Mouse (Mus musculus): ENCODE data around the gene Polr3h. TPM values are rescaled to one million over a fixed set of nuclear protein-coding genes. Genes with fewer than 3 reads are reported as not detected.
"Not testable (repeated sequence)": the region's sequence is repeated elsewhere in the genome, so short reads cannot be mapped to it uniquely, and the experiment has no call there.

Polr3h gene
- polyA plus RNA-seq (2015; fragmentation: Nextera tagmentation; extraction: Ambion mirVana): 81.5 and 83.1 TPM in 2 replicates

DNA sequence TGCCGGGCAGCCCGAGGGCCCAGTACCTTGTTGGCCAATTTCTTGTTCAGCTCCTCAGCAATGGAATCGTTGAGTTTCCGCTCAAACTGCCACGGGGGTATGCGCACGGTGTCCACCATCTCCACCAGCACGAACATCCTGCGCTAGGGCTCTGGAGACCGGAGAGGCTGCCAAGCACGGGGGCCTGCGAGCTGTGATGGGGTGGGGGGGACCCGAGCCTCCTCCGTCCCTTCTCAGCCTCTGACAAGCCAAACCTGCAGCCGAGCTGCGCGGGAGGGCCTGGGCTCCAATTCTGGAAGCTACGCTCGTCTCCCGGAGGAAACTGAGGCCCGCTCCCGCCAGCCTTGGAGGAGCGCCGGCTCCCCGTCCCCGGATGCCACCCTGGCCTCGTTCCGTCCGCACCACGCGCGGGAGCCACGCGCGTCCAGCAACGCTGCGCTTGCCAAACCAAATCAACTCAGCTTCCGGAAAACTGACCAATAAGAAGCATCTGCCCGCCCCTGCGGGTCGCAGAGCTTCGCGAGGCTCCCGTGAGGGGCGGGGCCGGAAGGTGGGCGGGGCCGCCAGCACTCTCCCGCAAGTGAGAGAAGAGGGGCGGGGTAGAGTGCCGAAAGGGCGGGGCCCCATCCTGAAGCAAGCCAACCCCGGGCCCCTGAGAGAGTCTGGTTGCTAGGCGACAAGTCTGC is at the start of gene Polr3h:
Gene Polr3h (minus strand): TSS at position 481 of the 686 bp plus-strand sequence.
- H3K36me3 ChIP-seq (replicated peaks): no peaks in the 10 kb centered on the region
- H3K4me1 ChIP-seq: peaks cover 46% of the 10 kb centered on the region
- H3K27ac ChIP-seq: peak within 1 kb of the TSS; percentile 84
- peak; percentile 95 for ATAC-seq (replicated peaks)
- H3K4me2 ChIP-seq: peak within 1 kb of the TSS; percentile 85
- peak within 1 kb of the TSS; percentile 55 for H3K4me3 ChIP-seq
- under 1% methylated on average over 54 of the region's 54 CpGs for WGBS
- no peaks in the 10 kb centered on the region for H3K9me3 ChIP-seq
- H3K9ac ChIP-seq: peak within 1 kb of the TSS; percentile 51
- H3K27me3 ChIP-seq (replicated peaks): no peaks in the 10 kb centered on the region

DNA sequence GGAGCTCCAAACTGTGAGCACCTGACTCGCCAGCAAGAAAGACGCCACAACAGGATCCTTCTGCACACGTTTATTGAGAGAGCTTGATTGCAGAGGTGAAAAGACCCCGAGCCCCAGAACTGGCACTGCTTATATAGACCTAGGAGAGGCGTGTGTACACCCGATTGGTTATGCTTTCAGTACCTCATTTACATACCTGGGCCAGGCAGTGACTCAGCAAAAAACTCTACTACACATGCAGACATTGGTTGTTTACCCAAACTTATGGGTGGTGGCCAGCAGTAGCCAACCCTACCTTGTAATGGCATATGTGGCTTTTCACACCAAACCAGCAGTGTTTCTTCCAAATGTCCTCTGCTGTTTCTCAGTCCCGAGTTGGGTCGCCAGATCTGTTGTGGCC is 49.1 kb upstream of the Polr3h start:
- WGBS: 89% methylated on average over 8 of the region's 8 CpGs
- ATAC-seq (replicated peaks); H3K36me3 ChIP-seq (replicated peaks): not testable (repeated sequence)

GRCm38 (mm10) chr15:81970498-81970897 is 44.5 kb upstream of the Polr3h start:
- not testable (repeated sequence) for H3K9me3 ChIP-seq; H3K4me1 ChIP-seq; H3K27ac ChIP-seq; H3K9ac ChIP-seq; H3K4me3 ChIP-seq; H3K4me2 ChIP-seq; H3K27me3 ChIP-seq (replicated peaks); H3K36me3 ChIP-seq (replicated peaks); ATAC-seq (replicated peaks)
- WGBS: 80% methylated on average over 4 of the region's 4 CpGs

More for the DNA sequence above, 49.1 kb upstream of the Polr3h start:
- not testable (repeated sequence) for H3K4me1 ChIP-seq; H3K27me3 ChIP-seq (replicated peaks); H3K4me3 ChIP-seq; H3K27ac ChIP-seq; H3K9me3 ChIP-seq; H3K9ac ChIP-seq; H3K4me2 ChIP-seq

GRCm38 (mm10) chr15:81969635-81970034 is 43.6 kb upstream of the Polr3h start:
- not testable (repeated sequence) for H3K9ac ChIP-seq; H3K4me2 ChIP-seq; H3K4me3 ChIP-seq; H3K36me3 ChIP-seq (replicated peaks); H3K9me3 ChIP-seq; ATAC-seq (replicated peaks); H3K27ac ChIP-seq; H3K27me3 ChIP-seq (replicated peaks); H3K4me1 ChIP-seq
- 69% methylated on average over 6 of the region's 6 CpGs for WGBS

- H3K27ac ChIP-seq: no peak overlapping the region
- 0 out of 2 replicates have a peak, but pooled peaks cover 2% of the 10 kb centered on the region for H3K9me3 ChIP-seq
- no peaks in the 10 kb centered on the region for H3K36me3 ChIP-seq (replicated peaks)
- 79% methylated on average over 7 of the region's 7 CpGs for WGBS
- H3K9ac ChIP-seq: no peak overlapping the region
- no peak overlapping the region for H3K4me2 ChIP-seq
- no peaks in the 10 kb centered on the region for H3K27me3 ChIP-seq (replicated peaks)
- H3K4me1 ChIP-seq: no peaks in the 10 kb centered on the region
- no peak overlapping the region for H3K4me3 ChIP-seq
- ATAC-seq (replicated peaks): no peak
These were observed 43.1 kb upstream of the Polr3h start for GRCm38 (mm10) chr15:81969173-81969572.

GRCm38 (mm10) chr15:81968447-81968846 is 42.4 kb upstream of the Polr3h start:
- no peaks in the 10 kb centered on the region for H3K27me3 ChIP-seq (replicated peaks)
- H3K4me3 ChIP-seq: no peak overlapping the region
- no peaks in the 10 kb centered on the region for H3K4me1 ChIP-seq
- H3K4me2 ChIP-seq: no peak overlapping the region
- no peak overlapping the region for H3K9ac ChIP-seq
- no peak for ATAC-seq (replicated peaks)
- H3K9me3 ChIP-seq: 0 out of 2 replicates have a peak, but pooled peaks cover 2% of the 10 kb centered on the region
- no peak overlapping the region for H3K27ac ChIP-seq
- H3K36me3 ChIP-seq (replicated peaks): no peaks in the 10 kb centered on the region
- 80% methylated on average over 2 of the region's 2 CpGs for WGBS

DNA sequence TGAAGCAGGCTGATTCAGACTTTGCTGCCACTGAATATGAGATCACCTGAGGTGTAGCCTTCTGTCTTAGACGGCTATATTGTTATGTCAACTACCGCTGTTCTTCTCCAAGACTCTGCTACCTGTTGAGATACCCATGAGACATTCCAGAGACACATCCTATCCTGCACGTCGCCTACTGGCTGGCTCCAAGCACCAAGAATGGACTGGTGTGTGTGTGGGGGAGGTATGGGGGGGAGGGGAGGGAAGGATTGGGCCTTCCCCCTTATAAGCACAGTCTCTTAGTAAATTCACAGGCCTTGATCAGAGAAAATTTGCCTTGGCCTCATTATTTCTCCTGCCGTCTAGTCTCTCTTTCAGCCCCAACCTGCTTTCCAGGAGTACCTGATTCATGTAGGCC is 41.8 kb upstream of the Polr3h start:
- Histone ChIP-seq H3K9me3 (0 out of 2 replicates have a peak, but pooled peaks cover 2% of the 10 kb centered on the region), H3K4me2 (no peak overlapping the region), H3K9ac (no peak overlapping the region), H3K36me3 (replicated peaks) (no peaks in the 10 kb centered on the region), H3K27me3 (replicated peaks) (no peaks in the 10 kb centered on the region), H3K4me3 (no peak overlapping the region), H3K27ac (no peak overlapping the region), H3K4me1 (no peaks in the 10 kb centered on the region)
- ATAC-seq (replicated peaks): no peak
- WGBS: 88% methylated on average over 5 of the region's 5 CpGs

DNA sequence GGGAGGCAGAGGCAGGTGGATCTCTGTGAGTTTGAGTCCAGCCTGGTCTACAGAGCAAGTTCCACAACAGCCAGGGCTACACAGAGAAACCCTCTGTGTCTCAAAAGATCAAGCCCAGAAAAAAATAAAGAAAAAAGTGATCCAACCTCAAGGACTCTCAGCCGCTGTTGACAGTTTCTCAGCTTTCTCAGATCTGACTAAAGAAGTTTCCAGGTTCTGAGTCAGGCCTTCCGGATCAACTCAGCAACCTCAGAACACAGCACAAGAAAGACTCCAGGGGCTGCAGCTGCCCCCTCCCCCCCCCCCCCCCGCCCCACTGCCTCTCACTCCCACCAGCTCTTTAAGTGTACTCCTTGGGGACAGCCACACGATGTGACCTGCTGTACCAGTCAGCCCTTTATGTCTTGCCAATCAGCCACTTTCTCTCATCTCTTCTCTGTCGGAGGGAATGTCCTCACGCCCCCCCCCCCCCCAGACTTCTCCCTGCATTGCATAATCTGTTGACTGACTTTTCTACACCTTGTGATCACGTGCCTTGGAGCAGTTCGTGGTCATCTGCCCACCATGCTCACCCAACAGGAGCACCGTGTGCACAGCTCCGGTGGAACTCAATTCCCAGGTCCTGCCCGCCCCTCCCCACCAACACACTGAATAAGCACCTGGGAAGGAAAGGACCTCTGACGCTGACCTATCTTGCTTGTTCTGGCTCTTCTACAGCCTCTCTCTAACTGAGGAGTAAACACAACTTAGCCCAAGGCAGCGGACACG is 40.2 kb upstream of the Polr3h start:
- 85% methylated on average over 12 of the region's 14 CpGs for WGBS
- ATAC-seq (replicated peaks): no peak

GRCm38 (mm10) chr15:81964980-81965545 is 39.0 kb upstream of the Polr3h start:
- ATAC-seq (replicated peaks): no peak
- H3K9me3 ChIP-seq: no peaks in the 10 kb centered on the region
- 43% methylated on average over 4 of the region's 4 CpGs for WGBS

More for the DNA sequence above, 40.2 kb upstream of the Polr3h start:
- Histone ChIP-seq H3K4me1 (no peaks in the 10 kb centered on the region), H3K9me3 (no peaks in the 10 kb centered on the region), H3K27me3 (replicated peaks) (no peaks in the 10 kb centered on the region), H3K36me3 (replicated peaks) (no peaks in the 10 kb centered on the region), H3K27ac (no peak overlapping the region), H3K4me2 (no peak overlapping the region), H3K9ac (no peak overlapping the region), H3K4me3 (no peak overlapping the region)

GRCm38 (mm10) chr15:81964262-81964661 is 38.2 kb upstream of the Polr3h start:
- Histone ChIP-seq H3K9me3 (no peaks in the 10 kb centered on the region), H3K4me2 (no peak overlapping the region), H3K9ac (no peak overlapping the region), H3K4me3 (no peak overlapping the region), H3K27me3 (replicated peaks) (no peaks in the 10 kb centered on the region), H3K36me3 (replicated peaks) (no peaks in the 10 kb centered on the region), H3K4me1 (peaks cover 7% of the 10 kb centered on the region), H3K27ac (no peak overlapping the region)
- ATAC-seq (replicated peaks): no peak
- WGBS: 70% methylated on average over 1 of the region's 1 CpGs

More at GRCm38 (mm10) chr15:81964980-81965545, 39.0 kb upstream of the Polr3h start:
- Histone ChIP-seq H3K4me3 (no peak overlapping the region), H3K27ac (no peak overlapping the region), H3K9ac (no peak overlapping the region), H3K4me2 (no peak overlapping the region), H3K27me3 (replicated peaks) (no peaks in the 10 kb centered on the region), H3K4me1 (no peaks in the 10 kb centered on the region), H3K36me3 (replicated peaks) (no peaks in the 10 kb centered on the region)

DNA sequence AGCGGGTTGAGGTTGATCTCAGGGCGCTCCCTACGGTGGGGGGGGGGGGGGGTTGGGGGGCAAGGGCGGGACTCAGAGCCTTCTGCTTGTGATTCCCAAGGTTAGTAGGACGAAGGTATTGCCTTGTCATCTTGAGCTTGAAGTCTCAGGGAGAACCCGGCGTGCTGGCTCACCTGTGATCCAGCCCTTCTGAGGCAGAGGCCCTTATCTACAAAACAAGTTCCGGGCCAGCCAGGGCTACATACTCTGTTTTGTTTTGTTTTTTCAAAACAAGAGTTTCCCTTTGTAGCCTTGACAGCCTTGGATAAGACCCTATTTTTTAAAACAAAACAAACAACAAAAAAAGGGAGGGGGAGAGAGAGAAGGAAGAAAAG is 35.0 kb upstream of the Polr3h start:
- peaks cover 7% of the 10 kb centered on the region for H3K4me1 ChIP-seq
- H3K4me2 ChIP-seq: peak overlapping the region; percentile 75
- H3K27me3 ChIP-seq (replicated peaks): no peaks in the 10 kb centered on the region
- H3K27ac ChIP-seq: peak overlapping the region; percentile 87
- H3K9me3 ChIP-seq: no peaks in the 10 kb centered on the region
- H3K36me3 ChIP-seq (replicated peaks): no peaks in the 10 kb centered on the region
- peak overlapping the region; percentile 51 for H3K4me3 ChIP-seq
- no peak; the same call in 1 of the 2 replicates for ATAC-seq (replicated peaks)
- peak overlapping the region; percentile 25; the same call in 1 of the 2 replicates for H3K9ac ChIP-seq
- WGBS: 4% methylated on average over 7 of the region's 8 CpGs
